ENCODE assay signal across 18 mouse cellular contexts in the genomic region with DNA sequence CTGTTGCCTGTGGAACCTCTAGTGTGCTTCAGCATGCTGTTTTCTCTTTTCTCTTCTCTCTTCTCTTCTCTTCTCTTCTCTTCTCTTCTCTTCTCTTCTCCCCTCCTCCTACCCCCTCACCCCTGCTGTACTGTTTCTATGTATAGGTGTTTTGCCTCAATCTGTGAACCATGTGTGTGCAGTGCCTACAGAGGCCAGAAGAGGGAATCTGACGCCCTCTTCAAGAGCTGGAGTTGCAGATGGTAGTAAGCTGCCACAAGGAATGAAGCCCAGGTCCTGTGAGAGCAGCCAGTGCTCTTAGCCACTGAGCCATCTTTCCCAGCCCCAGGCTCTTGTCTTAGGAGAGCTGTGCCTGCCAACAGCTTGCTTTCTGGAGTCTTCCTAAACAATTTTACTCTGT. TPM values are rescaled to one million over a fixed set of nuclear protein-coding genes. Genes with fewer than 3 reads are reported as not detected.
A peak's percentile ranks its signal among the peaks of the same experiment; 100 is the strongest.
DNase-seq lines count a peak whose midpoint lies in the region; ATAC-seq and TF ChIP-seq lines count a peak whose summit lies in the region.
"Had no signal": no experiment of that assay in that cellular context is flagged by ENCODE, and none has a peak within 500 bp of the region (broad histone marks: within the 10 kb centered on the region; RNA-seq: fewer than 3 reads in every experiment).

No protein-coding gene starts in this region.

- DNase-seq in heart, adult 2 months = no peak
- DNase-seq in heart, embryonic 10.5 days (ENCODE audit: low spot score) = no peak
- DNase-seq in liver, postnatal 0 days = no peak
- no peak for DNase-seq in liver
- DNase-seq in A20 (ENCODE audit: low read depth, low spot score) = peak; percentile 37
- no peak for DNase-seq in frontal cortex, postnatal 25 days (ENCODE audit: low spot score in 2 of 2)
- DNase-seq in testis, postnatal 14 days (ENCODE audit: low spot score) = no peak
- DNase-seq: cerebellum, adult 2 months; gastrocnemius, postnatal 14 days; kidney, postnatal 10 days; lung, adult 18-20 months; right cerebral cortex, postnatal 4 days had no signal

- intact Hi-C loops in heart, adult 2 months (cut with DNase I) = no loop called here

- peak; percentile 24 for TF ChIP-seq CTCF in heart, adult 2 months (IDR thresholded peaks at IDR 0.05)
- TF ChIP-seq CTCF in liver, postnatal 0 days (IDR thresholded peaks at IDR 0.05; ENCODE audit: low read depth) = peak; percentile 47; the same call in 1 of the 2 replicates

- H3K9me3 ChIP-seq in heart, embryonic 10.5 days = no peaks in the 10 kb centered on the region
- H3K9me3 ChIP-seq in liver, postnatal 0 days (ENCODE audit: low read length) = no peaks in the 10 kb centered on the region
- H3K9me3 ChIP-seq: heart, embryonic 13.5 days; hindbrain, embryonic 15.5 days; megakaryocyte, embryonic 14.5 days had no signal

- no peak overlapping the region for H3K4me3 ChIP-seq in heart, adult 2 months
- H3K4me3 ChIP-seq in heart, embryonic 10.5 days = no peak overlapping the region
- no peak overlapping the region for H3K4me3 ChIP-seq in liver, postnatal 0 days (ENCODE audit: low read depth, low read length)
- H3K4me3 ChIP-seq in brown adipose tissue, adult 24 weeks (ENCODE audit: insufficient read depth, low read depth, low read length) = no peak overlapping the region; the same call in 1 of the 2 replicates
- H3K4me3 ChIP-seq: heart, embryonic 13.5 days; hindbrain, embryonic 15.5 days; megakaryocyte, embryonic 14.5 days; myocyte had no signal

- no peak overlapping the region for H3K4me2 ChIP-seq in liver, postnatal 0 days (ENCODE audit: low read depth, low read length)
- H3K4me2 ChIP-seq: heart, embryonic 13.5 days; hindbrain, embryonic 15.5 days had no signal

- WGBS in heart, adult 2 months = 58% methylated on average over 1 of the region's 1 CpGs
- 38% methylated on average over 1 of the region's 1 CpGs for WGBS in heart, embryonic 10.5 days
- WGBS in liver, postnatal 0 days (ENCODE audit: insufficient replicate concordance) = 59% methylated on average over 1 of the region's 1 CpGs

- no peaks in the 10 kb centered on the region for H3K79me2 ChIP-seq in heart, adult 2 months (replicated peaks; ENCODE audit: control insufficient read depth, insufficient read depth, low read length)

- peak overlapping the region; percentile 43 for H3K27ac ChIP-seq in heart, adult 2 months
- no peak overlapping the region for H3K27ac ChIP-seq in heart, embryonic 10.5 days
- H3K27ac ChIP-seq in liver, postnatal 0 days (ENCODE audit: low read depth) = no peak overlapping the region
- peak overlapping the region; percentile 90 for H3K27ac ChIP-seq in brown adipose tissue, adult 24 weeks (replicated peaks; ENCODE audit: low read depth, low read length)
- H3K27ac ChIP-seq: heart, embryonic 13.5 days; hindbrain, embryonic 15.5 days had no signal

- no peak for TF ChIP-seq EP300 in heart, adult 2 months (IDR thresholded peaks at IDR 0.05; ENCODE audit: insufficient read depth, low read depth, low read length)
- no peak for TF ChIP-seq EP300 in liver, postnatal 0 days (IDR thresholded peaks at IDR 0.05; ENCODE audit: low read depth)

- no peak for ATAC-seq in liver, postnatal 0 days
- ATAC-seq: forebrain, embryonic 14.5 days had no signal

- TF ChIP-seq POLR2A in heart, adult 2 months (IDR thresholded peaks at IDR 0.05; ENCODE audit: insufficient read depth, low read depth, low read length) = no peak

- no peaks in the 10 kb centered on the region for H3K4me1 ChIP-seq in heart, adult 2 months (ENCODE audit: control insufficient read depth, insufficient read depth, low read length)
- peaks cover 5% of the 10 kb centered on the region; the same call in 1 of the 2 replicates for H3K4me1 ChIP-seq in heart, embryonic 10.5 days
- no peaks in the 10 kb centered on the region for H3K4me1 ChIP-seq in liver, postnatal 0 days (ENCODE audit: insufficient read depth)
- H3K4me1 ChIP-seq in brown adipose tissue, adult 24 weeks (ENCODE audit: control insufficient read depth, insufficient read depth, insufficient read length, low read length) = peaks cover 4% of the 10 kb centered on the region; the same call in 1 of the 2 replicates
- H3K4me1 ChIP-seq: hindbrain, embryonic 15.5 days; megakaryocyte, embryonic 14.5 days had no signal

- no peak overlapping the region for H3K9ac ChIP-seq in heart, adult 2 months (ENCODE audit: low read depth, low read length)
- H3K9ac ChIP-seq in liver, postnatal 0 days (replicated peaks) = no peak overlapping the region
- H3K9ac ChIP-seq: heart, embryonic 13.5 days; hindbrain, embryonic 15.5 days had no signal

- H3K27me3 ChIP-seq in heart, adult 2 months (ENCODE audit: control insufficient read depth, insufficient read depth, low read length) = no peaks in the 10 kb centered on the region
- H3K27me3 ChIP-seq in heart, embryonic 10.5 days (ENCODE audit: insufficient read depth, poor library complexity, severe bottlenecking) = no peaks in the 10 kb centered on the region
- H3K27me3 ChIP-seq in liver, postnatal 0 days (ENCODE audit: insufficient read depth, low read length) = no peaks in the 10 kb centered on the region
- H3K27me3 ChIP-seq: heart, embryonic 13.5 days; hindbrain, embryonic 15.5 days; megakaryocyte, embryonic 14.5 days had no signal

- peaks cover 4% of the 10 kb centered on the region for H3K36me3 ChIP-seq in heart, adult 2 months (ENCODE audit: control insufficient read depth, insufficient read depth, low read length)
- peaks cover 91% of the 10 kb centered on the region for H3K36me3 ChIP-seq in heart, embryonic 10.5 days
- peaks cover 67% of the 10 kb centered on the region for H3K36me3 ChIP-seq in liver, postnatal 0 days (replicated peaks; ENCODE audit: insufficient read depth, low read length)

RNA-seq across cellular contexts. Expression of a gene that starts 12.9 kb away (rescaled TPM):
- 100 to 1,000 TPM; 116 to 129 TPM for total RNA-seq in heart, adult 2 months (2021)
- 64.9 and 112 TPM in 2 replicates for polyA plus RNA-seq in heart, adult 2 months (2012; rRNA removed)
- polyA plus RNA-seq in heart, embryonic 10.5 days (2016; fragmentation: Nextera tagmentation; extraction: Ambion mirVana) = 209 and 232 TPM in 2 replicates
- 101 and 107 TPM in 2 replicates for polyA plus RNA-seq in liver, postnatal 0 days (2015; fragmentation: Nextera tagmentation; extraction: Ambion mirVana)
- 226 and 250 TPM in 2 replicates for polyA plus RNA-seq in brown adipose tissue, adult 24 weeks (2012; ENCODE audit: insufficient read depth, insufficient read length, missing spikeins)

Comparison
In these comparisons a context has a peak if more than half of its experiments do, and no peak if none do; other contexts are left out.
1. H3K27ac ChIP-seq: peak in heart, adult 2 months (single experiment) and brown adipose tissue, adult 24 weeks (single experiment); none in heart, embryonic 10.5 days (single experiment) and liver, postnatal 0 days (single experiment).